Mouse (Mus musculus) kidney, adult 8-10 months (tissue): ENCODE results near the gene Ak1.
A peak's percentile ranks its signal among the peaks of the same experiment; 100 is the strongest.

Experiments
- DNase-seq, 2 experiments: peaks; one replicate each; pipeline ENCODE4 v3.0.0; 2022

Ak1 gene

GRCm38 (mm10) chr2:32621517-32621859, at the start of gene Ak1:
Gene Ak1 (plus strand): TSS chr2:32621758.
- no peak for DNase-seq

- no peak for DNase-seq
Observed at GRCm38 (mm10) chr2:32572196-32572595, 49.4 kb upstream of the Ak1 start.

- DNase-seq, result no peak
Observed at GRCm38 (mm10) chr2:32574497-32574896, 47.1 kb upstream of the Ak1 start, which contains the start of gene Pip5kl1. Gene Pip5kl1 (plus strand): TSS chr2:32574797.

GRCm38 (mm10) chr2:32574901-32575585, 46.5 kb upstream of the Ak1 start:
- peak in 1 of 2 experiments; percentile 58 for DNase-seq

- DNase-seq, result no peak
Observed at GRCm38 (mm10) chr2:32575586-32576160, 45.9 kb upstream of the Ak1 start, which contains the start of gene 9430097D07Rik. Gene 9430097D07Rik (minus strand): TSS chr2:32575684.

- no peak for DNase-seq
Observed at GRCm38 (mm10) chr2:32576532-32576931, 45.0 kb upstream of the Ak1 start.

GRCm38 (mm10) chr2:32578146-32579046, 43.2 kb upstream of the Ak1 start:
- DNase-seq, result peak; percentile 26 to 54

- DNase-seq, result peak in 1 of 2 experiments; percentile 32
Observed at GRCm38 (mm10) chr2:32581450-32582095, 40.0 kb upstream of the Ak1 start.

- DNase-seq, result peak; percentile 73 to 84
Observed at GRCm38 (mm10) chr2:32582830-32583799, 38.4 kb upstream of the Ak1 start.

GRCm38 (mm10) chr2:32585149-32585714, 36.3 kb upstream of the Ak1 start:
- DNase-seq, result no peak

- DNase-seq, result peak; percentile 82 to 83
Observed at GRCm38 (mm10) chr2:32586871-32587351, 34.6 kb upstream of the Ak1 start, which contains the start of gene St6galnac4. Gene St6galnac4 (plus strand): TSS chr2:32587095.

GRCm38 (mm10) chr2:32587731-32588321, 33.7 kb upstream of the Ak1 start:
- DNase-seq, result no peak

- peak in 1 of 2 experiments; percentile 34 for DNase-seq
Observed at GRCm38 (mm10) chr2:32589213-32589795, 32.3 kb upstream of the Ak1 start.

- no peak for DNase-seq
Observed at GRCm38 (mm10) chr2:32590224-32590623, 31.3 kb upstream of the Ak1 start.

- DNase-seq, result no peak
Observed at GRCm38 (mm10) chr2:32591249-32591648, 30.3 kb upstream of the Ak1 start.

GRCm38 (mm10) chr2:32596725-32597124, 24.8 kb upstream of the Ak1 start:
- DNase-seq, result no peak

- no peak for DNase-seq
Observed at GRCm38 (mm10) chr2:32597248-32597647, 24.3 kb upstream of the Ak1 start.

GRCm38 (mm10) chr2:32597699-32598098, 23.9 kb upstream of the Ak1 start:
- DNase-seq, result no peak

GRCm38 (mm10) chr2:32598506-32598905, 23.1 kb upstream of the Ak1 start:
- DNase-seq, result no peak

GRCm38 (mm10) chr2:32599409-32599808, 22.1 kb upstream of the Ak1 start, which contains the start of gene St6galnac6:
Gene St6galnac6 (plus strand): TSS chr2:32599709.
- DNase-seq, result no peak
